ENCODE assay signal across 8 mouse cellular contexts in the genomic region with DNA sequence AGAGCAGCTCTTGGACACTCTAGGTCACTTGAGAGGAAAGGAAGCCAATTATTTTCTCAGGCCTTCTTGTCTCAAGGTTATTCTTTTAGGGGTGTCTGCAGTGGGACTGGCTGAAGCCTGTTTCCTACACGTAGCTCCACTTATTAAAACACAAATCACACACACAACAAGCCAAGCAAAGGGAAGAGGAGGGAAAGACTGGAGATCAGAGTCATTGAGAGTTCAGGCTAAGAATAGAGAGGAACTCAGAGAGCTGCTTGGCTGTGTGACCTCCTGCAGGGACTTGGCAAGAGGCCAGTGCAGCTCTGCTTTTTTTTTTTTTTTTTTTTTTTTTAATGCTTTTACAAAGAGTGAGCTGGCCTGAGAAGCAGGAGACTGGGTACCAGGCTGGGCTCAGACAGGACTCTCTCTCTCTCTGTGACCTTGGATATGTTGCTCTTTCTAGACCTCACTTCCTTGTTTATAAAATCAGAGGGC. TPM values are rescaled to one million over a fixed set of nuclear protein-coding genes. Genes with fewer than 3 reads are reported as not detected.
DNase-seq lines count a peak whose midpoint lies in the region; ATAC-seq and TF ChIP-seq lines count a peak whose summit lies in the region.
"Not testable (repeated sequence)": the region's sequence is repeated elsewhere in the genome, so short reads cannot be mapped to it uniquely, and the experiment has no call there.

No protein-coding gene starts in this region.

- peak; percentile 28 for DNase-seq in A20 (ENCODE audit: low read depth, low spot score)
- peak; percentile 55 for DNase-seq in brain, adult 2 months (ENCODE audit: low read depth, low spot score)
- DNase-seq in embryonic facial prominence, embryonic 11.5 days (ENCODE audit: low spot score): peak; percentile 21
- peak; percentile 53 to 66 for DNase-seq in heart, adult 18-20 months
- not testable (repeated sequence) for DNase-seq in left cerebral cortex, adult 2 months (ENCODE audit: extremely low spot score in 1 of 2, low spot score in 2 of 2)
- DNase-seq in lung, postnatal 10 days: peak; percentile 56
- DNase-seq in retina, postnatal 1 day: peak; percentile 81

- ATAC-seq in embryonic facial prominence, embryonic 11.5 days (replicated peaks; ENCODE audit: insufficient number of reproducible peaks, low FRiP score, low TSS enrichment, low read depth): peak; percentile 52; the same call in 1 of the 2 replicates
- peak; percentile 94 for ATAC-seq in hindbrain, embryonic 16.5 days

- not testable (repeated sequence) for H3K9me3 ChIP-seq in embryonic facial prominence, embryonic 11.5 days (replicated peaks; ENCODE audit: control insufficient read depth, low read length); hindbrain, embryonic 16.5 days (ENCODE audit: control insufficient read depth, low read length)

- H3K4me3 ChIP-seq in embryonic facial prominence, embryonic 11.5 days (ENCODE audit: low read depth, low read length); hindbrain, embryonic 16.5 days (ENCODE audit: low read length); left cerebral cortex, adult 2 months: not testable (repeated sequence)

- not testable (repeated sequence) for H3K36me3 ChIP-seq in embryonic facial prominence, embryonic 11.5 days (replicated peaks; ENCODE audit: control insufficient read depth, insufficient read depth, low read depth, low read length); hindbrain, embryonic 16.5 days (ENCODE audit: control insufficient read depth, insufficient read depth, low read length)

- not testable (repeated sequence) for H3K27ac ChIP-seq in embryonic facial prominence, embryonic 11.5 days (replicated peaks; ENCODE audit: low read depth, low read length)
- H3K27ac ChIP-seq in hindbrain, embryonic 16.5 days (ENCODE audit: low read depth, low read length): peak overlapping the region; percentile 34
- peak overlapping the region; percentile 40 for H3K27ac ChIP-seq in left cerebral cortex, adult 2 months

- not testable (repeated sequence) for H3K9ac ChIP-seq in embryonic facial prominence, embryonic 11.5 days (replicated peaks; ENCODE audit: low read length); hindbrain, embryonic 16.5 days (ENCODE audit: low read depth, low read length)

- intact Hi-C loops in left cerebral cortex, adult 2 months (cut with DNase I): not testable (repeated sequence)

- TF ChIP-seq CTCF in left cerebral cortex, adult 2 months (IDR thresholded peaks at IDR 0.05): not testable (repeated sequence)

- not testable (repeated sequence) for H3K4me1 ChIP-seq in embryonic facial prominence, embryonic 11.5 days (ENCODE audit: control insufficient read depth, insufficient read depth, low read length); hindbrain, embryonic 16.5 days (ENCODE audit: control insufficient read depth, insufficient read depth, low read depth, low read length)

- H3K4me2 ChIP-seq in embryonic facial prominence, embryonic 11.5 days (ENCODE audit: low read depth, low read length); hindbrain, embryonic 16.5 days (ENCODE audit: low read length): not testable (repeated sequence)

- 31% methylated on average over 1 of the region's 1 CpGs for WGBS in embryonic facial prominence, embryonic 11.5 days
- WGBS in hindbrain, embryonic 16.5 days: 5% methylated on average over 1 of the region's 1 CpGs

- not testable (repeated sequence) for H3K27me3 ChIP-seq in embryonic facial prominence, embryonic 11.5 days (ENCODE audit: control insufficient read depth, insufficient read depth, low read length); hindbrain, embryonic 16.5 days (replicated peaks; ENCODE audit: control insufficient read depth, insufficient read depth, low read length)

RNA-seq across cellular contexts. Expression of a gene that starts 36.7 kb away (rescaled TPM):
- polyA plus RNA-seq in embryonic facial prominence, embryonic 11.5 days (2014; fragmentation: Nextera tagmentation; extraction: Ambion mirVana): 0.07 and 0.25 TPM in 2 replicates
- total RNA-seq in heart, adult 18-20 months (2021): under 1 TPM; 0.25 to 0.64 TPM
- polyA plus RNA-seq in hindbrain, embryonic 16.5 days (2015; fragmentation: Nextera tagmentation; extraction: Ambion mirVana): 0.36 and 0.39 TPM in 2 replicates
- total RNA-seq in left cerebral cortex, adult 2 months (2021): under 1 TPM; 0.29 to 0.30 TPM

RNA-seq across cellular contexts. Expression of a gene that starts 47.6 kb away (rescaled TPM):
- 3.8 and 7.4 TPM in 2 replicates for polyA plus RNA-seq in embryonic facial prominence, embryonic 11.5 days (2014; fragmentation: Nextera tagmentation; extraction: Ambion mirVana)
- total RNA-seq in heart, adult 18-20 months (2021): 1 to 10 TPM; 4.3 to 6.9 TPM
- 3.6 and 4.6 TPM in 2 replicates for polyA plus RNA-seq in hindbrain, embryonic 16.5 days (2015; fragmentation: Nextera tagmentation; extraction: Ambion mirVana)
- total RNA-seq in left cerebral cortex, adult 2 months (2021): 10 to 100 TPM in 1 of 2 experiments, 1 to 10 TPM in 1; 6.8 to 18.7 TPM
